Mouse (Mus musculus): ENCODE data around the gene Ikbke. TPM values are rescaled to one million over a fixed set of nuclear protein-coding genes. Genes with fewer than 3 reads are reported as not detected.

Gene Ikbke
- total RNA-seq, 4 experiments from 2014 or later: 0.41 to 1.4 (median 0.70) TPM; not detected in 1

Other genes starting within 250 kb of the Ikbke start
- 100 to 1,000 TPM; 215 to 257 (median 231) TPM for gene Mapkapk2, start 181.8 kb downstream of the Ikbke start, total RNA-seq (2022)
- not detected for gene Dyrk3, start 141.3 kb downstream of the Ikbke start, total RNA-seq (2022)
- 10 to 100 TPM; 27.9 to 30.4 (median 29.3) TPM for gene Eif2d, start 126.4 kb downstream of the Ikbke start, total RNA-seq (2022)
- gene Rassf5, start 34.3 kb downstream of the Ikbke start, total RNA-seq (2022): 1 to 10 TPM in 1 of 4 experiments, under 1 TPM in 2, not detected in 1; 0.35 to 1.1 (median 0.39) TPM
- gene Srgap2, start 247.7 kb upstream of the Ikbke start, total RNA-seq (2022): 10 to 100 TPM in 2 of 4 experiments, 1 to 10 TPM in 2; 7.5 to 14.1 (median 10.9) TPM
- gene Fam72a, start 248.3 kb upstream of the Ikbke start, total RNA-seq (2022): under 1 TPM; 0.20 to 0.51 (median 0.24) TPM